Mouse (Mus musculus) ZHBTc4 (cell line): ENCODE results near the gene Tmem233.

Experiments used
- DNase-seq: peaks from one replicate; pipeline ENCODE4 v3.0.0-alpha.2; 2011; ENCODE audit warnings: low read depth, low spot score

Tmem233 gene

DNA sequence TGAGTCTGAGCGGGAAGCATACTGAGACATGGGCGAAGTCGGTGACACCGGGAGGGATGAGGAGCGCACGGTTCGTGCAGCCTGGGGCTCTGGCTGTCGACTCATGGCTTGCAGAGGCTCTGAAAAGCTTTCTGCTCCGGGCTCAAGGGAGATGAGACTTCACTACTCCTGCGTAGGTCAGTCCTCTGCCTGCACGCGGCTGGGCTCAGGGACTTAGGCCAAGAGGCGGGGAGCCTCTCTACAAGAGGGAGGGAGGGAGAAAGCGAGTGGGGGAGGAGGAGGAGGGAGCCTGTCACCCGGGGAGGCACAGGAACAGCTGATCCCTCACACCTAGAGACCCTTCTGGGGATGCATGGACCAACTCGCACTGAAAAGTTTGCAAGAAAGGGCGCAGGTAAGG lies at the start of gene Tmem233:
Tmem233 (minus strand) TSS at position 164 of the 400 bp plus-strand sequence.
- DNase-seq = peak; percentile 16

DNA sequence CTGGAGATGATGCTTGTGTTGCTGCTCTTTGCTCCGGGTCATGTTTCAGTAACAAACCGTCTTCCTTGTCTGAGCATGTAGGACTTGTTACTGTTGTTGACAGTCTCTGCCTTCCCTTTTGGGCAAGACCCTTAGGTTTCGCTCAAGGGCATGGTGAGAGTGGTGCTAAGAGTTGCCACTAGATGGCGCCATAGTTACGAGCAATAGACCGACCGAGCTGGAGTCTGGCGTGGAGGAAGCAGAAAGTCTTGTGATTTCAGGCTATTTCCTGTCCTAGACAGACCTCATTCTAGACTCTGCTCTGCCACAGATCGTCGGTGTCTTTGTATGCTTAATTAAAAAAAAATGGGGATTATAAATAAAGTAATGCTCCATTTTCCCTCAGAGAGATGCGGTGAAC lies 40.3 kb upstream of the Tmem233 start:
- peak; percentile 92 for DNase-seq

DNA sequence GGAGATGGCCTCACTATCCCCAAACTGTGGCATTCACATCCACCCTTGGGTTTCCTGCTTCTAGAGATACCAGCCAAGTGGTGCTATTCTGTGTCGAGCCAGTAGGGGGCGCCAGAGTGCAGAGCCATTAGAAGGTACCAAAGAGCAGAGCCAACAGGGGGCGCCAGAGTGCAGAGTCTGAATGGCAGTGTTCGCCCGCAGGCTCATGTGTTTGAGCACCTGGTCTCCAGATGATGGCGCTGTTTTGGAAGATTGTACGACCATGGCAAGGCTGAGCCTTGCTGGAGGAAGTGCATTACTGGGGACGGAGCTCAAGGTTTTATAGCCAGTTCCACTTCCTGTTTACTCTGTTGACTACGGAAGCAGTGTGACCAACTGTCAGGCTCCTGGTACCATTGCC lies 33.5 kb upstream of the Tmem233 start:
- DNase-seq = peak; percentile 85

DNA sequence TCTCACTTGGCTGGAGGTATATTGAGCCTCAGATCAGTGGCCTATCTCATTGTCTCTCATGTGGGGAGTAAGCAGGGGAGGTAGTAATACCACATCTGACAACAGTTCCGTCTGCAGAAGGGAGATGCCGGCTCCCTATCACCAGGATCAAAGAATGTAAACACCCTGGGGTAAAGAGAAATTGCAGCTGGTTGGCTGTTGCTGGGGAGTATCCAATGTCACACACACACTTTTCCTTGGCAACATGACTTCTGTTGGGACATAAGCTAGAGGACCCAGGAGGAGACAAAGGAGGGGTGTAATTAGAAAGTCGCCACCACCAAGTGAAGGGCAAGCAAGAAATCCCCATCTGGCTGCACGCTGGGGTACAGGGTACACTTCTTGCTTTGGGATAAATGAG lies 33.1 kb upstream of the Tmem233 start:
- no peak for DNase-seq

DNA sequence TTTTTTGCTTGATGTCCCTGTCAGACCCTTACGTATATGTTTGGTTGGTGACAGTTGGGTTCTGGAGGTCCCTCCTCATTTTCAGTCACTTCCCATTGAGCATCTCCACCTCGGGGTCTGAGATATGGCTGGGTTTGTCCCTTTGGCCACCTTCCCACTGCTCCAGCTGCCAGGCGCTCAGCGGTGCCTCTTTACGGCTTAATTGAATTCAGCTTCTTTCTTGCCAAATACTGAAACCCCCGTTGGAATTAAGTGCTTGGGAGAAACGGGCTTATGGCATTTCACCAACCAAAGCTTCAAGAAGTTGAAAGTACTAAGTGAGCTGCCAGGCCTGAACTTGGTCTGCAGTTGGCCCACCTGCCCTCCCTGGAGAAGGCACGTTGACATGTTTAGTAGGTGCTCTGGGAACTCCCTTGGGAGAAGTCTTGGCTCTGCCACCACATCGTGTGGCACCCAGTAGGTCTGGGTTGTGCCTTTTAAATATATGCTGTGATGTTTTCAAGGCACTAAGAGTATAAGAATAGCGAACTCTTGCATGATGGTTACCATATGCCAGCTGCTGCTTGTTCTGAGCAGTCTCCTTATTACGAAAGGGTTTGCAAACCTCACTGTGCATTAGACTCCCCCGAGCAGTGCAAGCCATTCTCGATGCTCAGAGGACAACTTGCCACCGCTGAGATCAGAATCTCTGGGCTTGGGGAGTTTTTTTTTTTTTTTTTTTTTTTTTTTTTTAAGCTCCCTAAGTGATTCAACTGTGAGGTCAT lies 32.2 kb upstream of the Tmem233 start:
- no peak for DNase-seq

DNA sequence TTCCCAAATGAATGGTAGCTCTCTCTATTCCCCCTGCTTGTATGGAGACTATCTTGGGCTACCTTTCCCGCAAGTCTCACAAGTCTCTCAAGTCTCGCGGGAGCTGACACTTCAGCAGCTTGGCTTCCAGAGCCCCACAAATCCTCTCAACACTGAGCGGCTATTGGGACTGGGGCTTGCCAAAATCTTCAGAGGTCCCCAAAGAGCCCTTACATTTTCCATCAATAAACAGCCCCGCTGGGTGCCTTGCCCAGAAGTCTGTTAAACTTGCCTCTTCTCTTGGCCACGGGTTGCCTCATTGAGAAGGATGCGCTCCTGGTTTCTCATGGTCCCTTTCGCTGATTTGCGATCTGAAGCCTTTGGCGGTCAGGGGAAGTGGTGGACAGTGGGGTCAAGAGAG lies 25.6 kb upstream of the Tmem233 start:
- no peak for DNase-seq

DNA sequence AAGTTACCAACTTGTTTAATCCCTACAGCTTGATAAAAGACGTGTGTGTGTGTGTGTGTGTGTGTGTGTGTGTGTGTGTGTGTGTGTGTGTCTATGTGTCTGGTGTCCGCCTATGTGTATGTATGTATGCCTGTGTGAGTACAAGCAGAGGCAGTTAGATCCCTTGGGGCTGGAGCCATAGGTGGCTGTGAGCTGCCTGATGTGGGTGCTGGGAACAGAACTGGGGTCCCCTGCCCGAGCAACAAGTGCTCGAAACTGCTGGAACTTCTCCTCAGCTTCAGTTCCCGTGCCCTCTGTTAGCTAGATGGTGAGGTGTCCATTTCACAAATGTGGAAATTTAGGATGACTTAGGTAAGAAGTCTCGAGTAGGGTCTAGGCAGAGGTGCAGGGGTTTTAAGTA lies 1.2 kb upstream of the Tmem233 start:
- no peak for DNase-seq

DNA sequence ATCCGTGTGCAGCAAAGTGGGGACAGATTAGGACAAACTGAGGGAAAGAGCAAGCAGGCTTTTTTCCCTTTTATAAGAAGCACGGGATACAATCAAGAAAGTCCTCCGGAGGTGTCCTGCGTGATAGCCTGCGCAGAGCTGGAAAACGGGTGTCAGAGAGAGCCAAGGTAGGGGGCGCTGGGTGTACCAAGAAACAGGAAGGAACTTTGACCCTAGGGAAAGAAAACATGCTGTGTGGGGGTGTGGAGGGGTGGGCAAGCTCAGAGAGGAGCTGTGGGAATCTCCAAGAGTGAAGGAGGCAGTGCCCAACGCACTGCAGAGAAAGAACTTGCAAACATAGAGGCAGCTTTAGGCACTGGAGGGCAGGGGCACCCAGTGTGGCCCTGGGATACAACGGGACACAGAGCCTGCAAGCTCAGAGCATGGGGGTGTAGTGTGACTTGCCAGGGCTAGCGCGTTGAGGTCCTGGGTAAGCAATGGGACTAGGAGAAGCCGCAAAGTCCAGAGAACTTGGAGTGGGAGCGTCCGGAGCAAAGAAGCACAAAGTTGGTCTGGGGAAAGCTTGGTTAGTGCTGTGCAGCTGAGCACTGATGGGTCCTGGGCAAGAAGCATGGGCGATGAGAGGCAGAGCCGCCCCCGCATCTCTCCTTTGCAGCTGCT lies 673 bp downstream of the Tmem233 start:
- no peak for DNase-seq

DNA sequence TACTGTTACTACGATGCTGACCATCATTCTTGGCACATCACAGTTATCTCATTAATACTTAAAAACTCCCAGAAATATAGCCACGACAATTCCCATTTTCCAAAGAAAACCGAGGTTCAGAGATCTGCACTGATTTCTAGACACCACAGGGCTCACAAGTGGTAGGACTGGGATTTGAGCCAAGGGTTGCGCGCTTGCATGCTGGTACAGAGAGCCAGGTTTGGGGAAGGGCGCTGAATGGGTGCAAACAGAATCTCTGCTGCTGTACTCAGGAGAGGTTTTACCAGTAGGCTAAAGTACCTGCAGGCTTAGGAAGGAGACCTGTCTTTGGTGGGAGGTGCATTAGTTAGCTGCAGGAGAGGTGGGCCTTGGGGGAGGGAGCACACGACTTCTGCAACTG lies 1.4 kb downstream of the Tmem233 start:
- no peak for DNase-seq

DNA sequence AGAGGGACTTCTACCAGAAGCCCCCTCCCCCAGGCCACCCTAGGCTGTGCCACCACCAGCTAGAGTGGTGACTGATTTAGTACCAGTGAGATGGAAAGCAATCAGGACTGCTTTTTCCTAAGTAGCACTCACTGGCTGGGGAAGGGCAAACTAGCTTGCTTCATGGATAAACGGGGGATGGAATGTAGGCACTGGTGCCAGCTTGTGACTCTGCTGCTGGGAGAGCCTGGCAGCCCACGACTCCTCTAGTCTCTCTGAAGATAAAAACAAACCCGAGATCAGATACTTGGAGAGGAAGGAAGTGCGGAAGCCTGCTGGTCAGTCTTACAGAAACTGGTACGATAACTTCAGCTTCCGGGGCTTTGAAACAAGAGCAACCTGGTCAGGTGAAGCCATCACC lies 2.3 kb downstream of the Tmem233 start:
- no peak for DNase-seq

DNA sequence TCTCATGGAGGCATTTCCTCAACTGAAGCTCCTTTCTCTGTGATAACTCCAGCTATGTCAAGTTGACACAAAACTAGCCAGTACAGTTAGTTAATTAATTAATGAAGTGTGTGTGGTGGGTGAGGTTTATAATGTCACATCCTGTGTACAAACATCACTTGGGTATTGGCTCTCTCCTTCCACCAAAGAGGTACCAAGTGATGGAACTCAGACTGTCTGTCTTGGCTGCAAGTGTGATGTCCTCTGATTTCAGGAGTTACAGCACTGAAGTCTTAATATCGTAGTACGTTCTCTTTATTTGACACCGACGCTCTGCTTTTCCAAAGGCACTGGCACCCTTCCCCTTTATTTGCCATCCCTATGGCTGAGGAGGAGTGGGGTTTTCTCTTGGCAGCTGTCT lies 13.4 kb downstream of the Tmem233 start:
- no peak for DNase-seq

DNA sequence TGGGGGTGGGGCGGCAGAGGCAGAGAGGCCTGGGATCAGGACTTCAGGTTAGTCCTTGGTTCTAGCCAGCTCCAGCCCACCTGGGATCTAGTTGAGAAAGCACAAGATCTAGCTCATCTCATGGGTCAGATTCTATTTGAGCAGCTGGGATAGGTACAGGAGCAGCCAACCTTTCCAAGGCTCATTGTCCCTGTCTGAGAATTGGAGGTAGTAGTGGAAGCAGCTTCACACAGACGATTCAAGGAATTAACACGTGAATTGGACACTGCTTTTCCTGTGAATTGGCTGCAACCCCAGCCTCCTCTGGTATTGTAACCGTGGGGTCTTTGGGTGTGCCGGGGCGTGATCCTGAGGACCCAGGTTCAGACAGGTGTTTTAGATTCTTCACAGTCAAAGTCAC lies 30.2 kb downstream of the Tmem233 start:
- DNase-seq = peak; percentile 72

DNA sequence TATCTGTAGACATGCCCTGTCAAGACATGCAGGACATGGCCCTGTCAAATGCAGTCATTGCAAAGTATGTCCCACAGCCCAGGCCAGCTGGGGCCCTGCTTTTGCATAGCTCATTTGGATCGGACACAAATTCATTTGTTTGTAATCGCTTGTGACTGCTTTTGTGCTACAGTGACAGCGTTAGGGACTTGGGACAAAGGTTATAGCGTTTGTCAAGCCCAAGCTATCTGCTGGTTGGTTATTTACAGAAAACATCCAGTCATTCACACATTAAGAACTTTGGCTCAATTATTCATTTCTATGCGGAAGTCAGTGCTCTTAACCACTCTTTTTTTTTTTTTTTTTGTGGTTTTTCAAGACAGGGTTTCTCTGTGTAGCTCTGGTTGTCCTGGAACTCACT lies 30.9 kb downstream of the Tmem233 start:
- DNase-seq = no peak

DNA sequence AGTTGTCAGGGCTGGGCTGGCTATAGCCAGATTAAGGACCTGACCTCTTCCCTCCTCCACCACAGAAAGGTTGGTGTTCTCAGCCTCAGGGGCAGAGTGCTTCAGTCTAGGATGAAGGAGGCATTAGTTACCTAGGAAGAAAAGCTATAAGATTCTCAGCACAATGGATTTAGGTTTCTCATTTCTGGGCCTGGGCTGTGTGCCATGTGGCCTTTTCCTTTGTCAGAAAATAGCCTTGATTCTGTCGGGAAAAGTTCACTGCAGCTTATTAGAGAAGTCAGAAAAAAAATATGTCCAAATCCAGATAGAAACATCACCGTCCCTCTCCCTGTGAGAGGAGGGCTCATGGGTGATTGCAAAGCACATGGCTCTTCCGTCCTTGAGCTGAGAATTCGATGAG lies 33.2 kb downstream of the Tmem233 start:
- DNase-seq = no peak

DNA sequence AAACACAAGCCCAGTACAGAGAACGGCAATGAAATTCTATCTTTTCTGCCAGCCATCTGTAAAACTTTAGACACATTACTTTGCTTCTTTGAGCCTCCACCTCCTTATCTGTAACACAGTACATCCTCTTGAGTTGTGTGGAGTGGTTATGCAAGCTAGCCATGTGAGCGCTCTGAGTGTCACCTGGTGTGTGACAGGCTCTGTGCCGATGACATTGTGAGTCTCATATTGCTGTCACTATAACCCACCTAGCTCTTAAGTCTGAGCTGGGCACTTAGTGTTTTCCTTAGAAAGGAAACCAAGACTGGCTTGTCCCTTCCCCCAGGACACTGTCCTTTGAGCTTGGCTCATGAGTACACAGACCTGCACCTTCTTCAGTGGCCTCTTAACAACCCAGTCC lies 34.7 kb downstream of the Tmem233 start:
- no peak for DNase-seq

DNA sequence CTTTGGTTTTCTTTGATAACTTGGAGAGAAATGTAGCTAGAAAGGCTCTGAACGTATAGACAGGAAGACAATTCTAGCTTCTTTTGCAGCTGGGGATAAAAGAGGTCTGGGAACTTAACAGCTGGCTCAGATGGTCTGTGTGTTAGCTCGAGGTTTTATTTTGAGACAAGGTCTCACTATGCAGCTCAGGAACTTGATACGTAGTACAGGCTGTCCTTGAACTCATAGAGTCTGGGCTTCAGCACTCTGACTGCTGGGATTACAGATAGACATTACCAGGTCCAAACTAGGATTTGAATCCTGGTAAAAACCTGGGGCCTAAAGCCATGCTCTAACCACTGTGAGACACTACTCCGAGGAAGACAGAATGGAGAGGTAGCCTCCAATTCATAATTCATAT lies 36.8 kb downstream of the Tmem233 start:
- no peak for DNase-seq

DNA sequence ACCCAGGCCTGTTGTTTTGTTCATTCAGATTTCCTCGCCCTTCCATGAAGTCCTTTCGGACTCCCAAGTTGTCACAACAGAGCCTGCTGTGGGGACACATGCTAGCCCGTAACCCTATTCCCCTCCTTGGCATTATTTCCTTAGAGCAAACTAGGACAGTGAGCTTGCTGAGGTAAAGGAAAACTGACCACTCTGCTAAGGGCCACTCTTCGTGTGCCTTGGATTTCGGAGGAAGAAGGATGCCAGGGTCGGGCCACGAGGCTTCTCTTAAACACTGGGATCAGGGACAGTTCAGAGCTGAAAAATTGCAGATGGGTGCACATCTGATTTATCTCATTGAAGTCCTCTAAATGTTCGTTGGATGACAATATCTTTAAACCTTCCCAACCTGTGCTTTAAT lies 37.5 kb downstream of the Tmem233 start:
- DNase-seq = no peak

DNA sequence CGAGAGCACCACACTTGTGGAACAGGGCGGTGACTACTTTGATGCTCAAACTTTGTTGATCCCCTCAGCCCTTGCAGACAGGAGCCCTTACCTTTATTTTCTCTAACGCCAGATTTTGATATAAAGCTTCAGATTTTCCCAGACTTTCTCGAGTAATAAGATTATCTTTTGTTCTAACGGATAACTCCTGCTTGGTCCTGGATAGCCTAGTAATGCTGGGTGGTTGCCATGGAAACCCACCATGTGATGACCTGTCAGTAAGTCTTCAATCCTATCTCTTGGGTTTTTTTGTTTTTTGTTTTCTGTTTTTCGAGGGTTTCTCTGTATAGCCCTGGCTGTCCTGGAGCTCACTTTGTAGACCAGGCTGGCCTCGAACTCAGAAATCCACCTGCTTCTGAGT lies 40.8 kb downstream of the Tmem233 start:
- DNase-seq = no peak

DNA sequence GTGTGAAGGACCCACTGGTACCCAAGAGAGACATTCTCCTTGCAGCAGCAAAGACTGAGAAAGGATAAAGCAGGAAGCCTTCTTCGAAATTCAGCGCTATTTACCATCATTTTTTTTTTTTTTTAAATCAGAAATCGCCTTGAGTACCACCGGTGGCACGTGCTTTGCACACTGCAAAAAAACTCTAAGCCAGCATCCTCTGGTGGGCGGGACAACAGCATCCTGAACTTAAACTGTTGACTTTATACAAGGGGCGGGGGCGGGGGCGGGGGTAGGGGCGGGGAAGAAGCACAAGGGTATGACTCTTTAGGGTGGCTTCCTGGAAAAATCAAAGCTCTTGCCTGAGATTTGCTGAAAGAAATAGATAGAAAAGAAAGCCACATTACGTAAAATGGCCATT lies 43.3 kb downstream of the Tmem233 start:
- no peak for DNase-seq

DNA sequence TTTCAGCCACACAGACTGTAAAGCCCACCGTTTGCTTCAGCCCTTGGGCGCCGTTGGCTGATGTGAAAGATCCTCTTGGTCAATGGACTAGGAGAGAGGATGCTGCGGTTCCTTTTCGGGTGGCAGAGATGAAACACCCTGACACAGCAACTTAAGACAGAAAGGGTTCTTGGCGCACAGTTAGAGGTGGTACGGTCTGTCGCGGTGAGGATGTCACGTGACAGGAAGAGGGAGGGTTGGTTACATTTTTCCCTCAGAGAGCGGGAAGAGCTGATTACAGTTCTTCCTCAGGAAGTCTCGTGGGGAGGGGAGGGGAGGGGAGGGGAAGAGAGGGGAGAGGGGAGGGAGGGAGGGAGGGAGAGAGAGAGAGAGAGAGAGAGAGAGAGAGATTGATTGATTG lies 45.3 kb downstream of the Tmem233 start:
- DNase-seq = peak; percentile 56

DNA sequence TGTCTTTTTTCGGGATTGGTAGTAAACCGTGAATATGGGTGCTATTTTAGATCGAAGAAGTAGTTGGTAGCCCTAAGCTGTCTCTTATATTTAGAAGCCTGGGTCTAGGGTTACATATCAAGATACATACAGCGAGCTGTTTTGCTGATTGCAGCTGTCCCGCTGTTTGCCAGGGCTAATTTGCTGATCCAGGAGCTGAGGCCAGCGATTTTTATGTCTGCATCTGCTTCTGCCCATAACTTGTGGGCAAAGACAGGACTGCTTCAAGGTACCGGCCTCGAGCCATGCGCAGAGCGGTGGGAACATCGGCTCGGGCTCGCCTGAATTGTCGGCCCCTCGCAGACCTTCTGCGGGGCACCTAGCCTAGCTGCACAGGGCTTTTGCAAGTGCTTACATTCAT lies 46.6 kb downstream of the Tmem233 start:
- DNase-seq = no peak

DNA sequence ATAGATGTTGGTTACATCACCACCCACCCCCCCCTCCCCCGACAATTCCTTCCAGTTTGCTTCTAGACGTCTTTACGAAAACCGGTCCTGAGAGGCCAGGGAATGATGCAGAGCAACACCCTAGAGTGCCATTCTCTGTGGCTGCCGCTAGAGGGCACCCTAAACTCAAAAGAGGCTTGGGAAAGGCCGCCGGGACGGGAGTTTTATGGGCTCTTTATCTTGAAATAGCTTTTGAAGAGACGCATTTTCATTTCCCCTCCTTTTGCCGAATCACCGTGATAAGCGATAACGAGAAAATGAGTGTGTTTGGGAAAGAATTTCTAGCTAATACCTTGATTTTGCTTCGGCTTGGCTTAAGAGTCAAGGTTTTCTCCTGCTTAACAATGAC lies 51.9 kb downstream of the Tmem233 start:
- peak; percentile 86 for DNase-seq

DNA sequence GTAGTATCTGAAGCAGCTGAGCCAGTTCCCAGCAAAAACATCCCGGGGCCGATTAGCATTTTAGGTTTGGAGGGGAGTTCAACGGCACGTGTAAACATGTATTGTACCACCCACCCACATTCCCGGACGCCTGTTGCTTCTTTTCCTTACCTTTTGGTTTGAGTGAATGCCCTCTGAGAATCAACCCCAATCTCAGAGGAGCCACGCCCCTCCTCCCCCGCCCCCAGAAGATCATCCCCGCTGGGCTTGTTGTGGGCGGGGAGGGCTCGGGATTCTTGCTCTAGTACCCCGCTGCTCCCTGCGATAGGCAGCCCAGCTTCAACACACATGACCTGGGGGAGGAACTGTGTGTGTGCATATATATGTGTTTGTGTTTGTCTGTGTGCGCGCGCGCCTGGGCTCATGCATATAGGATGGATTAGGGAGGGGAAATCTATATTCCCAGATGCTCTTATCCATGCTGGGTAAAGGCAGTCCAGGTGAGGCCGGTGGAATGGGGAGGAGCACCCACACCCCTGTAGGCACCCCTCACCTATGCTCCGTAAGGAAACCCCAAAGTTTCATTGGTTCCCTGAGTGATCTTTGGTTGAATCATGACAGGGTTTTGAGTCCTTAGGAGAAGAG lies 52.4 kb downstream of the Tmem233 start:
- DNase-seq = peak; percentile 46
